ENCODE assay signal across 8 mouse cellular contexts in genomic region chr3:68575636-68576340, GRCm38 (mm10).
DNase-seq lines count a peak whose midpoint lies in the region; ATAC-seq and TF ChIP-seq lines count a peak whose summit lies in the region.

No protein-coding gene starts in this region.

- peak overlapping the region; percentile 98 for H3K27ac ChIP-seq in left cerebral cortex, adult 2 months
- H3K27ac ChIP-seq in forebrain, embryonic 12.5 days = peak overlapping the region; percentile 74
- H3K27ac ChIP-seq in midbrain, embryonic 15.5 days = peak overlapping the region; percentile 66

- peak overlapping the region; percentile 66 for H3K4me2 ChIP-seq in forebrain, embryonic 12.5 days
- H3K4me2 ChIP-seq in midbrain, embryonic 15.5 days = peak overlapping the region; percentile 72

- ATAC-seq in forebrain, embryonic 12.5 days (ENCODE audit: low FRiP score) = no peak
- ATAC-seq in midbrain, embryonic 15.5 days (replicated peaks) = no peak

- no peak for DNase-seq in left cerebral cortex, adult 2 months (ENCODE audit: extremely low spot score in 1 of 2, low spot score in 2 of 2)
- DNase-seq in left cerebral cortex, postnatal 14 days (ENCODE audit: low spot score in 2 of 2) = no peak
- DNase-seq in cerebellum, adult 9-10 months = peak; percentile 93
- DNase-seq in lung, adult 2 months = no peak
- DNase-seq in ovary, postnatal 10 days (ENCODE audit: low spot score) = no peak
- no peak for DNase-seq in thymus, postnatal 25 days

- H3K4me3 ChIP-seq in left cerebral cortex, adult 2 months = peak overlapping the region; percentile 71
- no peak overlapping the region for H3K4me3 ChIP-seq in forebrain, embryonic 12.5 days (replicated peaks)
- H3K4me3 ChIP-seq in midbrain, embryonic 15.5 days = no peak overlapping the region
- no peak overlapping the region for H3K4me3 ChIP-seq in lung, adult 2 months (replicated peaks; ENCODE audit: extremely low read depth, low read depth, low read length)

- peaks cover 50% of the 10 kb centered on the region for H3K4me1 ChIP-seq in forebrain, embryonic 12.5 days
- H3K4me1 ChIP-seq in midbrain, embryonic 15.5 days = peaks cover 60% of the 10 kb centered on the region
- H3K4me1 ChIP-seq in lung, adult 2 months (ENCODE audit: control insufficient read depth, insufficient read depth, low read length) = peaks cover 10% of the 10 kb centered on the region

- H3K9ac ChIP-seq in forebrain, embryonic 12.5 days = peak overlapping the region; percentile 40; the same call in 1 of the 2 replicates
- H3K9ac ChIP-seq in midbrain, embryonic 15.5 days = no peak overlapping the region; the same call in 1 of the 2 replicates

- intact Hi-C loops in left cerebral cortex, adult 2 months (cut with DNase I) = loop anchor here (2.0 kb wide), 1 partner anchor 33 kb away; no protein-coding TSS in a partner anchor
- intact Hi-C loops in left cerebral cortex, postnatal 14 days (cut with DNase I) = loop anchor here (2.0 kb wide), 1 partner anchor 27 kb away; no protein-coding TSS in a partner anchor

- H3K27me3 ChIP-seq in forebrain, embryonic 12.5 days = no peaks in the 10 kb centered on the region
- no peaks in the 10 kb centered on the region for H3K27me3 ChIP-seq in midbrain, embryonic 15.5 days (replicated peaks)

- TF ChIP-seq CTCF in left cerebral cortex, adult 2 months (IDR thresholded peaks at IDR 0.05) = no peak
- no peak for TF ChIP-seq CTCF in lung, adult 2 months (IDR thresholded peaks at IDR 0.05; ENCODE audit: insufficient read depth, low read length)

- no peak for TF ChIP-seq POLR2A in lung, adult 2 months (IDR thresholded peaks at IDR 0.05; ENCODE audit: borderline replicate concordance, extremely low read depth, low read depth, low read length)

- H3K9me3 ChIP-seq in forebrain, embryonic 12.5 days = no peaks in the 10 kb centered on the region
- H3K9me3 ChIP-seq in midbrain, embryonic 15.5 days = no peaks in the 10 kb centered on the region

- no peaks in the 10 kb centered on the region for H3K36me3 ChIP-seq in forebrain, embryonic 12.5 days (replicated peaks)
- no peaks in the 10 kb centered on the region for H3K36me3 ChIP-seq in midbrain, embryonic 15.5 days (replicated peaks)

- WGBS in forebrain, embryonic 12.5 days = 55% methylated on average over 10 of the region's 10 CpGs
- 52% methylated on average over 10 of the region's 10 CpGs for WGBS in midbrain, embryonic 15.5 days
- WGBS in lung, adult 2 months = 71% methylated on average over 10 of the region's 10 CpGs
